Mouse (Mus musculus) layer of hippocampus, postnatal 14 days (tissue): ENCODE data around the gene G2e3. TPM values are rescaled to one million over a fixed set of nuclear protein-coding genes. Genes with fewer than 3 reads are reported as not detected.

ENCODE experiments used
- DNase-seq, 2 experiments: peaks; one replicate each; pipeline ENCODE4 v3.0.0; 2021 to 2022; ENCODE audit warnings: low spot score in 2 of 2, mixed read lengths in 1 of 2
- long read RNA-seq, 2 experiments: library from polyadenylated mRNA; stranded (forward); transcript quantifications; one replicate each; pipeline ENCODE4 v2.0.0; 2021
- total RNA-seq, 2 experiments: library from RNA; stranded (reverse); gene quantifications; 2 replicates each; pipeline ENCODE4 v1.2.3; 2021

G2e3 gene
- 10 to 100 TPM; 10.3 to 13.0 TPM for total RNA-seq
- long read RNA-seq, experiment 1, full-length matches to known transcripts = 4 of 5 reads
- long read RNA-seq, experiment 1, partial matches to known transcripts = 0 of 5 reads
- long read RNA-seq, experiment 1, other reads (novel, unspliced or antisense) = 1 of 5 reads
- long read RNA-seq, experiment 2, full-length matches to known transcripts = 1 of 4 reads
- long read RNA-seq, experiment 2, partial matches to known transcripts = 2 of 4 reads
- long read RNA-seq, experiment 2, other reads (novel, unspliced or antisense) = 1 of 4 reads

GRCm38 (mm10) chr12:51347988-51348697 is at the start of gene G2e3:
Gene G2e3 (plus strand): TSS chr12:51348061.
- DNase-seq = peak; percentile 79 to 89

GRCm38 (mm10) chr12:51323604-51324003 is 24.3 kb upstream of the G2e3 start:
- no peak for DNase-seq

DNA sequence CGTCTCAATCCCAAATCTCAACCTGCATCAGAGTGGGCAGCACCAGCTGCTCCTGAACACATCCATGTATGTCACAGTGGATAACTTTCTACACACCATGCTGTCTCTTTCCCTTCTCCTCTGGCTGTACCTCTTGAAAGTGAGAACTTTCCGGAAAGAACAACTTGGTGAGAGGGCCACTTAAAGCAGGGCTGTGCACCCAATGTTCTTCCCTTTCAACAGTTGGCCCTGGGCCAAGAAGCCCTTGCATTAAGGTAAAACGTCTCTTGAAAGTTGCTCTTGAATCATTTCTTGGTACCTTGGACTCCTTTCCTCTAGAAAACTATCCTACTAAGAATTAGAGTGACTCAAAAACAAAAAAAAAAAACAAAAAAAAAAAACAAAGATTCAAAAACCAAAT is 21.0 kb upstream of the G2e3 start:
- DNase-seq = no peak

DNA sequence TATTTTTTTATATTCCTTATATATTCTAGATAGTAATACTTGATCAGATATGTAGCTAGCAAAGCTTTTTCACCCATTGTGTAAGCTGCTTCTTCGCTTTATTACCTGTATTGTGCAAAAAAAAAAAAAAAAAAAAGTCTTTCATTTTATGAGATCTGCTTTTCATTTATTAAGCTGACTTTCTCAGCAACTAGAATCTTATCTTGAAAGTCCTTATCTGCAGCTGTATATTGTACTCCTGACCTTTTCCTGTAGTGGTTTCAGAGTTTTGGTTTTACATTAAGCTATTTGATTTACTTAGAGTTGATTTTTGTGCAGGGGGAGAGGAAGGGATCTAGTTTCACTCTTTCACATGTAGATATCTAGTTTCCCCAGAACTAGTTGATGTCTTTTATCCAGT is 10.8 kb upstream of the G2e3 start:
- no peak for DNase-seq

- DNase-seq = no peak
These were observed 1.7 kb upstream of the G2e3 start for GRCm38 (mm10) chr12:51346121-51346520.

- DNase-seq = no peak
These were observed 787 bp downstream of the G2e3 start for GRCm38 (mm10) chr12:51348698-51348998.

GRCm38 (mm10) chr12:51355296-51355695 is 7.4 kb downstream of the G2e3 start:
- DNase-seq = no peak

GRCm38 (mm10) chr12:51361294-51361693 is 13.4 kb downstream of the G2e3 start:
- DNase-seq = no peak

DNA sequence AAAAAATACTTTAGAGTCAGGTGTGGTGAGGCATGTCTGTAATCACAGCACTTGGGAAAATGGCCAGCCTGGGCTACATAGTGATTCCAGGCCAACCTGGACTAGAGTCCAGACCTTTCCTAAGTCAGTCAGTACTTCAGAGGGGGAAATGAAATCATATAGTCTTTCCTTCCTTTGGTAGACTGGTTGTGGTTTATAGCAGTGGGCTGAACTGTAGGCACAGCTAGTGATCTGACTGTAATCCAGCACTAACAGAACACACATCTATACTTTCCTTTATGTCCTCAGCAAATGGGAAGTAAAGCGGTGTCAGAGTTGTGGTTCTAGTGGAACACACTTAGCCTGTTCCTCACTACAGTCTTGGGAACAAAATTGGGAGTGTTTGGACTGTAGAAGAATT is 15.0 kb downstream of the G2e3 start:
- no peak for DNase-seq

DNA sequence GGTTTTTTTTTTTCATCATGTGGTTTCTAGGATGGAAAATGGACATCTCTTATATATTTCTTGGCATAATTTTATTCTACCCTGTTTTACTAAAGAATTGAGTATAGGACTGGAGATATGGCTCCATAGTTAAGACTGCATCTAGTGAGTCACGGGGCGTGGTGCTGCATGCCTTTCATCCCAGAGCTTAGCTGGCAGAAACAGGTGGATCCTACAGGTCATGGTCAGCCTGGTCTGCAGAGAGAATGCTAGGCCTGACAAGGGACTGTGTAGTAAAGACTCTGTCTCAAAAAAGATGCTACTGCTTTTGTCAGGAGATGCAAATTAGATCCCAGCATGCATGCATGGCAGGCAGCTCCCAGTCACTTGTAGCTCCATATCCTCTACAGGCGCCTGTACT is 20.6 kb downstream of the G2e3 start:
- DNase-seq = no peak

DNA sequence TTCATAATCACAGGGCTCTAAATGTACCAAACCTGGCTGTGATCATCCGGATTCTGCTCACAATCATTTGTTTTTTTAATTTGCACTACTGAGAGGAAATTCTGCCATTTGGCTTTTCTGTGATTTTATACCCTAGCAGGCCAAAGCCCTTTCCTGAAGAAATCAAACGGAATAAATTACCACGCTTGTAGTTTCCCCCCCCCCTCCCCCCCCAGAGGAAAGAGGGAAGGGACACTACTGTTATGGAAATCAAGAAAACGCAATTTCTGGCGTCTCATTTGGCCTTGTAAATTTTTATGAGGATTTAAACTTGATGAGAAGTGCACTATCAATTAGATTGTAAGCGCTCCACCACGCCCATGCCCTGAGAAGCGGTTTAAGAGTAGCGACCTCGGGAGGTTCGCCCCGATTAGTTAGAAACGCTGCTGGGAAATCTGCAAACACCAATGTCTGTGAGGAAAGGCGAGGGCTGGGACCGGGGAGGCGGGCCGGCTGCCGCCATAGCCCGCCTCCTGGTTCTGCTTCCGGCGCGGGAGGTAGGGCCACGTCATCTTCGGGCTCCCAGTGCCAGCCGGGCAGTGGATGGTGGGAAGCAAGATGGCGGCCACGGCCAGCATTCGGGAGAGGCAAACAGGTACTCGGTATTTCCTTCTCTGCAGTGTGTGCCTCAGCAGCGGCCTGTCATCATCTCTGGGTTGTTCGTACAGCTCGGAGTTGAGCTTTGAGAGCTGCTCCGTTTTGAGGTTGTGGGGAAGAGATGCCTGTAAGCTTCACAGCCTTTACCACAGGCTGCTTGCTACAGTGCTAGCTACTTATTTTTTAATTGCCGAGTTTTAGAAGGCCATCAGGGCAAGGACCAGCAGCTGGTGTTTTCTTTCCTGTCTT is 29.4 kb downstream of the G2e3 start, which contains the start of gene Scfd1:
Gene Scfd1, plus strand, starts transcription at position 508 of the 885 bp plus-strand sequence.
- DNase-seq = peak; percentile 92 to 94

DNA sequence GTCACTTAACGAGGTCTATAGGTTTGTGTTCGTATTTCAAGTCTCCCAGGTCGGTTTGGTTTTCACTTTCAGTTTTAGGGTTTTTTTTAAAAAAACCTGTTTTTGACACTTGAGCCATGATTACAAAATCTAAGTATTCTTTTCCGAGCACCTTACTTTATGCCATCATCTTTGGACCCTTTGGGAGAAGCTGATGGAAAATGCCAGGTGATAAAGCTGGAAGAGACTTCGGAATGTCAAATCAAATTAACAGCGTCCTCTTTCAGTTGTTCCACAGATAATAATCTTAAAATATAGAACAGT is 30.0 kb downstream of the G2e3 start:
- DNase-seq = no peak

DNA sequence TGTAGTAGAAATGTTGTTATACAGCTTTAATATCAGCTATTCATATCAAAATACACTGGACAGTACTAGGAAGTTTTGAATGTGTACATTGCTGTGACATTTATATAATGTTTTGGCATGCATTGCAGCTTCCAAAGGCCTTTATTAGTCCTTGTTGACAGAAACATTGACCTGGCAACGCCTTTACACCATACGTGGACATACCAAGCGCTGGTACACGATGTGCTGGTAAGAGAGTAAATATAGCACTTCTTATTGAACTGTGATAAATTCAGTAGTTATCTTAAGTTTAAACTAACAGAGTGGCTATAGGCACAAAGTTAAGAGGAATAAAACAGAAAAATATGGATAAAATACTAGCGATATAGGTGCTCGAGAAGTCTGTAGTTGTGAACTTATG is 52.0 kb downstream of the G2e3 start:
- no peak for DNase-seq

- peak in 1 of 2 experiments; percentile 12 for DNase-seq
These were observed 54.3 kb downstream of the G2e3 start for GRCm38 (mm10) chr12:51402060-51402698.

GRCm38 (mm10) chr12:51403987-51404586 is 56.2 kb downstream of the G2e3 start:
- DNase-seq = no peak

GRCm38 (mm10) chr12:51411362-51411761 is 63.5 kb downstream of the G2e3 start:
- no peak for DNase-seq

Other genes with a start within 250 kb of the G2e3 start
- gene Scfd1, start 29.4 kb downstream of the G2e3 start, total RNA-seq = 10 to 100 TPM; 39.5 to 41.8 TPM
- gene Coch, start 245.3 kb downstream of the G2e3 start, total RNA-seq = 10 to 100 TPM; 12.8 to 12.9 TPM